Mouse (Mus musculus) liver, embryonic 14.5 days (tissue): ENCODE data around the gene Rfx3. TPM values are rescaled to one million over a fixed set of nuclear protein-coding genes. Genes with fewer than 3 reads are reported as not detected.

Source experiments
- ATAC-seq: fragments of 200-750 bp; cut with Nextera tagmentation; 2 replicates; pipeline ENCODE4 v1.8.0; 2017; ENCODE audit warnings: moderate number of reproducible peaks, mild to moderate bottlenecking, moderate library complexity; ENCODE audit not compliant: insufficient read depth
- DNase-seq, 3 experiments: peaks; one replicate each; pipeline ENCODE4 v3.0.0-alpha.2; 2012 to 2013; ENCODE audit warnings: low read depth in 3 of 3, low spot score in 3 of 3
- H3K27ac ChIP-seq: fragments of 300-500 bp; sonication (generic); 2 replicates; pipeline ENCODE4 v1.5.1; 2014; ENCODE audit warnings: moderate library complexity, mild to moderate bottlenecking, control low read depth, inconsistent platforms
- H3K27me3 ChIP-seq: fragments of 300-500 bp; sonication (generic); 2 replicates; pipeline ENCODE4 v1.6.1; 2014; ENCODE audit warnings: mild to moderate bottlenecking, low read length, moderate library complexity; ENCODE audit not compliant: control insufficient read depth, insufficient read depth
- H3K36me3 ChIP-seq: fragments of 300-500 bp; sonication (generic); replicated peaks from 2 replicates; pipeline ENCODE4 v1.6.1; 2014; ENCODE audit warnings: low read depth; ENCODE audit not compliant: control insufficient read depth, insufficient read depth
- H3K4me1 ChIP-seq, 2 experiments: fragments of 200-500 bp in 1 of 2; fragments of 300-500 bp in 1 of 2; sonication (generic) in 1 of 2; replicated peaks; 2 replicates each; pipeline ENCODE4 v1.6.1; 2012 to 2014; ENCODE audit warnings: antibody characterized with exemption in 1 of 2, inconsistent platforms in 1 of 2, low read length in 1 of 2; ENCODE audit not compliant: control insufficient read depth in 2 of 2, insufficient read depth in 2 of 2
- H3K4me2 ChIP-seq: fragments of 300-500 bp; sonication (generic); 2 replicates; pipeline ENCODE4 v1.6.1; 2014; ENCODE audit warnings: low read depth, mild to moderate bottlenecking, control low read depth, moderate library complexity
- H3K4me3 ChIP-seq, 2 experiments: fragments of 200-500 bp in 1 of 2; fragments of 300-500 bp in 1 of 2; sonication (generic) in 1 of 2; 2 replicates each; pipeline ENCODE4 v1.5.1; 2012 to 2014; ENCODE audit warnings: low read depth in 2 of 2, low read length in 2 of 2, mild to moderate bottlenecking in 2 of 2, control low read depth in 1 of 2, inconsistent platforms in 1 of 2, moderate library complexity in 1 of 2; ENCODE audit not compliant: insufficient read depth in 1 of 2
- H3K9ac ChIP-seq: fragments of 300-500 bp; sonication (generic); replicated peaks from 2 replicates; pipeline ENCODE4 v1.6.1; 2014; ENCODE audit warnings: mild to moderate bottlenecking, control low read depth, moderate library complexity
- H3K9me3 ChIP-seq: fragments of 300-500 bp; sonication (generic); 2 replicates; pipeline ENCODE4 v1.6.1; 2016; ENCODE audit warnings: low read length, mixed read lengths; ENCODE audit not compliant: control insufficient read depth
- CTCF ChIP-seq: IDR thresholded peaks from 2 replicates; pipeline ENCODE4 v1.5.1; 2016; ENCODE audit warnings: antibody characterized with exemption, low read depth, control low read depth
- EP300 ChIP-seq: IDR thresholded peaks from 2 replicates; pipeline ENCODE4 v1.6.1; 2016; ENCODE audit warnings: antibody characterized with exemption, low read depth
- WGBS: fragments of 180-500 bp; shearing (Covaris S2); extraction: QIAGEN DNeasy Blood & Tissue Kit; methylation state at CpG from one replicate; pipeline ENCODE4 v1.1.7; 2014; ENCODE audit not compliant: insufficient replicate concordance; 5-methylcytosine and 5-hydroxymethylcytosine counted together
- polyA plus RNA-seq, 2 experiments: library from polyadenylated mRNA; depleted of rRNA in 1 of 2; stranded (reverse) in 1 of 2; unstranded in 1 of 2; fragments of >200 nt; fragmentation: Nextera tagmentation in 1 of 2; extraction: Ambion mirVana in 1 of 2; gene quantifications; 2 replicates each; pipeline versions ENCODE4 v1.2.1 to v1.2.3; 2012 to 2014

Gene Rfx3
- polyA plus RNA-seq, 2 experiments, result 0.78 to 1.5 TPM

- Histone ChIP-seq H3K4me1 (no peaks in the 10 kb centered on the region), H3K36me3 (no peaks in the 10 kb centered on the region), H3K9ac (no peak overlapping the region), H3K4me3 (no peak overlapping the region), H3K4me2 (no peak overlapping the region), H3K9me3 (no peaks in the 10 kb centered on the region), H3K27ac (no peak overlapping the region), H3K27me3 (no peaks in the 10 kb centered on the region)
- no peak for DNase-seq
- 60% methylated on average over 5 of the region's 5 CpGs for WGBS
- TF ChIP-seq EP300 (no peak), CTCF (no peak)
- no peak for ATAC-seq
These were observed 34.0 kb upstream of the Rfx3 start for GRCm38 (mm10) chr19:28044950-28045349.

GRCm38 (mm10) chr19:28011718-28012499 lies 943 bp upstream of the Rfx3 start:
- Histone ChIP-seq H3K36me3 (no peaks in the 10 kb centered on the region), H3K27me3 (no peaks in the 10 kb centered on the region), H3K4me3 (peak overlapping the region; percentile 85 to 96), H3K27ac (peak overlapping the region; percentile 61), H3K9me3 (no peaks in the 10 kb centered on the region), H3K9ac (peak overlapping the region; percentile 79), H3K4me1 (peaks cover 2 to 5% of the 10 kb centered on the region in 2 experiments; a peak in 3 of 4 replicates), H3K4me2 (peak overlapping the region; percentile 80)
- peak; percentile 68 for ATAC-seq
- 1% methylated on average over 52 of the region's 52 CpGs for WGBS
- TF ChIP-seq CTCF (no peak), EP300 (peak; percentile 7; the same call in 1 of the 2 replicates)
- DNase-seq, result peak in 2 of 3 experiments; percentile 36 to 53

GRCm38 (mm10) chr19:28011396-28011717 lies 391 bp upstream of the Rfx3 start:
- no peaks in the 10 kb centered on the region for H3K36me3 ChIP-seq
- WGBS, result 1% methylated on average over 27 of the region's 30 CpGs

GRCm38 (mm10) chr19:28009587-28010281 lies 1.2 kb downstream of the Rfx3 start:
- Histone ChIP-seq H3K9ac (peak overlapping the region; percentile 91), H3K4me1 (peaks cover 2 to 5% of the 10 kb centered on the region in 2 experiments; a peak in 3 of 4 replicates), H3K27ac (no peak overlapping the region), H3K36me3 (no peaks in the 10 kb centered on the region), H3K27me3 (no peaks in the 10 kb centered on the region), H3K9me3 (no peaks in the 10 kb centered on the region), H3K4me2 (peak overlapping the region; percentile 91), H3K4me3 (peak overlapping the region; percentile 96 to 97)
- 2% methylated on average over 5 of the region's 5 CpGs for WGBS
- TF ChIP-seq EP300 (no peak), CTCF (no peak)
- ATAC-seq (no peak), DNase-seq (peak in 2 of 3 experiments; percentile 30 to 36)

More at GRCm38 (mm10) chr19:28011396-28011717, 391 bp upstream of the Rfx3 start:
- Histone ChIP-seq H3K9ac (peak overlapping the region; percentile 91), H3K27ac (peak overlapping the region; percentile 90), H3K4me3 (peak overlapping the region; percentile 96 to 97), H3K9me3 (no peaks in the 10 kb centered on the region), H3K4me2 (peak overlapping the region; percentile 91), H3K27me3 (no peaks in the 10 kb centered on the region), H3K4me1 (peaks cover 2 to 5% of the 10 kb centered on the region in 2 experiments; a peak in 3 of 4 replicates)
- TF ChIP-seq EP300 (no peak), CTCF (no peak)
- ATAC-seq (peak; percentile 97), DNase-seq (peak; percentile 86 to 89 (median 87))

- WGBS, result 43% methylated on average over 1 of the region's 1 CpGs
- no peak for TF ChIP-seq CTCF
- no peak for TF ChIP-seq EP300
- no peak for ATAC-seq
These were observed 6.8 kb downstream of the Rfx3 start for GRCm38 (mm10) chr19:28004190-28004589.

More at GRCm38 (mm10) chr19:28004190-28004589, 6.8 kb downstream of the Rfx3 start:
- Histone ChIP-seq H3K4me2 (no peak overlapping the region), H3K9ac (no peak overlapping the region), H3K4me3 (no peak overlapping the region), H3K36me3 (no peaks in the 10 kb centered on the region), H3K27ac (no peak overlapping the region), H3K9me3 (no peaks in the 10 kb centered on the region), H3K27me3 (no peaks in the 10 kb centered on the region), H3K4me1 (no peaks in the 10 kb centered on the region)
- DNase-seq, result no peak
